Mouse (Mus musculus): ENCODE measurements around the gene Calcoco1. TPM values are rescaled to one million over a fixed set of nuclear protein-coding genes. Genes with fewer than 3 reads are reported as not detected.

Calcoco1 gene
- polyA plus RNA-seq, 1 experiment from 2014 or later: 59.1 TPM

MicroRNA genes within 50 kb of the gene (microRNA counts, 519-probe panel; counts per million panel counts)
- microRNA mmu-miR-688: 1,601 counts per million, percentile 20 among the panel's probes with 10 or more counts

Small RNAs within 50 kb of the gene (microRNA-seq; reads per million reads assigned to microRNA genes)
- gene Mir688: not detected

Other genes starting within 250 kb of the Calcoco1 start
- 3.6 and 7.7 TPM in 2 replicates for gene Gm10337, start 218.5 kb downstream of the Calcoco1 start, polyA plus RNA-seq (2015; fragmentation: Nextera tagmentation; extraction: Ambion mirVana)
- gene Map3k12, start 205.1 kb downstream of the Calcoco1 start, polyA plus RNA-seq (2015; fragmentation: Nextera tagmentation; extraction: Ambion mirVana): 16.7 and 17.9 TPM in 2 replicates
- gene Tarbp2, start 204.0 kb downstream of the Calcoco1 start, polyA plus RNA-seq (2015; fragmentation: Nextera tagmentation; extraction: Ambion mirVana): 81.0 and 88.5 TPM in 2 replicates
- gene Npff, start 197.2 kb downstream of the Calcoco1 start, polyA plus RNA-seq (2015; fragmentation: Nextera tagmentation; extraction: Ambion mirVana): 2.1 and 2.7 TPM in 2 replicates
- gene Gm28047, start 97.1 kb downstream of the Calcoco1 start, polyA plus RNA-seq (2015; fragmentation: Nextera tagmentation; extraction: Ambion mirVana): not detected in 2 replicates
- 48.7 and 49.6 TPM in 2 replicates for gene Atf7, start 96.7 kb downstream of the Calcoco1 start, polyA plus RNA-seq (2015; fragmentation: Nextera tagmentation; extraction: Ambion mirVana)
- 48.8 and 56.6 TPM in 2 replicates for gene Atp5g2, start 49.8 kb downstream of the Calcoco1 start, polyA plus RNA-seq (2015; fragmentation: Nextera tagmentation; extraction: Ambion mirVana)
- gene Hoxc13, start 198.9 kb upstream of the Calcoco1 start, polyA plus RNA-seq (2015; fragmentation: Nextera tagmentation; extraction: Ambion mirVana): 7.7 and 7.9 TPM in 2 replicates
- 3.9 TPM in 2 replicates for gene Hoxc12, start 214.6 kb upstream of the Calcoco1 start, polyA plus RNA-seq (2015; fragmentation: Nextera tagmentation; extraction: Ambion mirVana)
- gene Hoxc11, start 232.2 kb upstream of the Calcoco1 start, polyA plus RNA-seq (2015; fragmentation: Nextera tagmentation; extraction: Ambion mirVana): 1.5 and 1.7 TPM in 2 replicates
- 5.6 and 6.0 TPM in 2 replicates for gene Hoxc10, start 244.6 kb upstream of the Calcoco1 start, polyA plus RNA-seq (2015; fragmentation: Nextera tagmentation; extraction: Ambion mirVana)
- 2.3 TPM in 2 replicates for gene Hoxc5, start 245.3 kb upstream of the Calcoco1 start, polyA plus RNA-seq (2015; fragmentation: Nextera tagmentation; extraction: Ambion mirVana)

Measured in limb, embryonic 15.5 days (tissue).